Mouse (Mus musculus): ENCODE results near the gene Arhgef6. TPM values are rescaled to one million over a fixed set of nuclear protein-coding genes. Genes with fewer than 3 reads are reported as not detected.

Arhgef6 gene
- total RNA-seq, 2 experiments from 2014 or later: 30.8 to 41.4 TPM

GRCm38 (mm10) chrX:57303188-57303878 lies 35.2 kb downstream of the Arhgef6 start:
- DNase-seq (ENCODE audit: low spot score in 2 of 2): no peak

- no peak for DNase-seq (ENCODE audit: low spot score in 2 of 2)
Observed at GRCm38 (mm10) chrX:57298946-57299345, 39.6 kb downstream of the Arhgef6 start.

GRCm38 (mm10) chrX:57288458-57288857 lies 50.1 kb downstream of the Arhgef6 start:
- DNase-seq (ENCODE audit: low spot score in 2 of 2): no peak

- no peak for DNase-seq (ENCODE audit: low spot score in 2 of 2)
Observed at GRCm38 (mm10) chrX:57286281-57286680, 52.2 kb downstream of the Arhgef6 start.

- DNase-seq (ENCODE audit: low spot score in 2 of 2): no peak
Observed at GRCm38 (mm10) chrX:57282184-57282583, 56.3 kb downstream of the Arhgef6 start.

GRCm38 (mm10) chrX:57277560-57278335 lies 60.8 kb downstream of the Arhgef6 start:
- DNase-seq (ENCODE audit: low spot score in 2 of 2): no peak

- no peak for DNase-seq (ENCODE audit: low spot score in 2 of 2)
Observed at GRCm38 (mm10) chrX:57263515-57263914, 75.0 kb downstream of the Arhgef6 start.

- peak in 1 of 2 experiments; percentile 31 for DNase-seq (ENCODE audit: low spot score in 2 of 2)
Observed at GRCm38 (mm10) chrX:57260744-57261143, 77.8 kb downstream of the Arhgef6 start.

- DNase-seq (ENCODE audit: low spot score in 2 of 2): no peak
Observed at GRCm38 (mm10) chrX:57253329-57254055, 85.0 kb downstream of the Arhgef6 start.

GRCm38 (mm10) chrX:57238572-57238971 lies 100.0 kb downstream of the Arhgef6 start:
- no peak for DNase-seq (ENCODE audit: low spot score in 2 of 2)

GRCm38 (mm10) chrX:57235982-57236381 lies 102.5 kb downstream of the Arhgef6 start:
- DNase-seq (ENCODE audit: low spot score in 2 of 2): no peak

GRCm38 (mm10) chrX:57233596-57233995 lies 104.9 kb downstream of the Arhgef6 start:
- peak; percentile 19 to 46 for DNase-seq (ENCODE audit: low spot score in 2 of 2)

- DNase-seq (ENCODE audit: low spot score in 2 of 2): no peak
Observed at GRCm38 (mm10) chrX:57228178-57228577, 110.4 kb downstream of the Arhgef6 start.

- DNase-seq (ENCODE audit: low spot score in 2 of 2): peak; percentile 4 to 63
Observed at GRCm38 (mm10) chrX:57223301-57223700, 115.2 kb downstream of the Arhgef6 start.

GRCm38 (mm10) chrX:57221881-57222280 lies 116.6 kb downstream of the Arhgef6 start:
- no peak for DNase-seq (ENCODE audit: low spot score in 2 of 2)

- no peak for DNase-seq (ENCODE audit: low spot score in 2 of 2)
Observed at GRCm38 (mm10) chrX:57219563-57219962, 119.0 kb downstream of the Arhgef6 start.

GRCm38 (mm10) chrX:57216271-57216670 lies 122.3 kb downstream of the Arhgef6 start:
- DNase-seq (ENCODE audit: low spot score in 2 of 2): no peak

- no peak for DNase-seq (ENCODE audit: low spot score in 2 of 2)
Observed at GRCm38 (mm10) chrX:57215495-57215894, 123.0 kb downstream of the Arhgef6 start.

GRCm38 (mm10) chrX:57212862-57213261 lies 125.7 kb downstream of the Arhgef6 start:
- DNase-seq (ENCODE audit: low spot score in 2 of 2): peak; percentile 5 to 45

- no peak for DNase-seq (ENCODE audit: low spot score in 2 of 2)
Observed at GRCm38 (mm10) chrX:57211876-57212275, 126.7 kb downstream of the Arhgef6 start, which contains the start of gene Cd40lg. Gene Cd40lg (plus strand): TSS chrX:57212143.

GRCm38 (mm10) chrX:57210591-57210990 lies 127.9 kb downstream of the Arhgef6 start:
- DNase-seq (ENCODE audit: low spot score in 2 of 2): no peak

- DNase-seq (ENCODE audit: low spot score in 2 of 2): no peak
Observed at GRCm38 (mm10) chrX:57200397-57200796, 138.1 kb downstream of the Arhgef6 start.

Measured in layer of hippocampus, adult 18-20 months (tissue).